Mouse (Mus musculus) neural tube, embryonic 14.5 days (tissue): ENCODE results near the gene Phf21a. TPM values are rescaled to one million over a fixed set of nuclear protein-coding genes. Genes with fewer than 3 reads are reported as not detected.

Experiments used
- ATAC-seq: fragments of 200-750 bp; cut with Nextera tagmentation; 2 replicates; pipeline ENCODE4 v1.8.0; 2017; ENCODE audit warnings: low read depth, mild to moderate bottlenecking, moderate TSS enrichment, moderate library complexity
- H3K27ac ChIP-seq: fragments of 300-500 bp; sonication (generic); 2 replicates; pipeline ENCODE4 v1.5.1; 2014; ENCODE audit warnings: low read depth, mild to moderate bottlenecking, control low read depth, low read length, moderate library complexity, mixed read lengths
- H3K27me3 ChIP-seq: fragments of 300-500 bp; sonication (generic); 2 replicates; pipeline ENCODE4 v1.6.1; 2014; ENCODE audit warnings: low read length; ENCODE audit not compliant: control insufficient read depth, insufficient read depth
- H3K36me3 ChIP-seq: fragments of 300-500 bp; sonication (generic); 2 replicates; pipeline ENCODE4 v1.6.1; 2014; ENCODE audit warnings: low read length, mixed read lengths; ENCODE audit not compliant: control insufficient read depth, insufficient read depth
- H3K4me1 ChIP-seq: fragments of 300-500 bp; sonication (generic); 2 replicates; pipeline ENCODE4 v1.6.1; 2014; ENCODE audit warnings: low read length; ENCODE audit not compliant: control insufficient read depth, insufficient read depth
- H3K4me2 ChIP-seq: fragments of 300-500 bp; sonication (generic); 2 replicates; pipeline ENCODE4 v1.6.1; 2014; ENCODE audit warnings: mild to moderate bottlenecking, low read depth, low read length, control low read depth
- H3K4me3 ChIP-seq: fragments of 300-500 bp; sonication (generic); 2 replicates; pipeline ENCODE4 v1.5.1; 2014; ENCODE audit warnings: low read depth, low read length, control low read depth, mixed read lengths
- H3K9ac ChIP-seq: fragments of 300-500 bp; sonication (generic); replicated peaks from 2 replicates; pipeline ENCODE4 v1.6.1; 2014; ENCODE audit warnings: low read depth, mild to moderate bottlenecking, control low read depth, low read length, mixed read lengths
- H3K9me3 ChIP-seq: fragments of 300-500 bp; sonication (generic); 2 replicates; pipeline ENCODE4 v1.6.1; 2016; ENCODE audit warnings: low read length; ENCODE audit not compliant: control insufficient read depth
- WGBS: fragments of 180-500 bp; shearing (Covaris S2); extraction: QIAGEN DNeasy Blood & Tissue Kit; methylation state at CpG from one replicate; pipeline ENCODE4 v1.1.7; 2014; 5-methylcytosine and 5-hydroxymethylcytosine counted together
- polyA plus RNA-seq: library from polyadenylated mRNA; unstranded; fragments of >200 nt; fragmentation: Nextera tagmentation; extraction: Ambion mirVana; gene quantifications from 2 replicates; pipeline ENCODE4 v1.2.1, GENCODE M21; 2014

Phf21a gene
- polyA plus RNA-seq, 1 experiment from 2014 or later = 39.9 TPM

DNA sequence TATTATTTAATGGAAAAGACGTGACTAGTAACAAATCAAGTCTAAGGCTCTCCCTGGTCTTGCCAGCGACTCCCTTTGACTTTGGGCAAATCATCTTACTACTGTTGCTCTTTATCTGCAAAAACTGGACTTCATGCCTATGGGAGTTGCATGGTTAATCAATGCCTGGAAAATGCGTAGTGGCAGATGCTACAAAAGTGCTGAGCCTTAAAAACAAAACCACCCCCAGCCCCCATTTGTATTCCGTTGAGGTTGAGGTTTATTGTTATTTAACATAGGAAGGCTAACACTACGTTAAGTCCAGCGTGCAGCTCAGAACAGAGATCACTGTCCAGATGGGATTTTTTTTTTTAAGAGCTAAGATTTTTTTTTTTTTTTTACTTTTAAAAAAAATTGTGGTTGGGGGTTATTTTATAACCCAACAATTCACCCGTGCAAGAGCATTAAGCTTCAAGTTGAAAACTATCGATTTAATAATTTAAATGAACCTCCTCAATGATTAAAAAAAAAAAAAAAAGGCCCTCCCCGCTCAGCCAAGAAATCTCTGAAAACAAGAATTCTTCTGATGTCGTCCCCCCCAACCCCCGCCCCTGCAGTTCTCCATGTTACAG lies 89.3 kb downstream of the Phf21a start:
- Histone ChIP-seq H3K4me1 (peaks cover 12% of the 10 kb centered on the region), H3K9ac (peak overlapping the region; percentile 89), H3K9me3 (no peaks in the 10 kb centered on the region), H3K27me3 (no peaks in the 10 kb centered on the region), H3K4me2 (peak overlapping the region; percentile 94), H3K36me3 (no peaks in the 10 kb centered on the region), H3K4me3 (peak overlapping the region; percentile 77), H3K27ac (peak overlapping the region; percentile 99)
- ATAC-seq = no peak
- 2% methylated on average over 11 of the region's 11 CpGs for WGBS

DNA sequence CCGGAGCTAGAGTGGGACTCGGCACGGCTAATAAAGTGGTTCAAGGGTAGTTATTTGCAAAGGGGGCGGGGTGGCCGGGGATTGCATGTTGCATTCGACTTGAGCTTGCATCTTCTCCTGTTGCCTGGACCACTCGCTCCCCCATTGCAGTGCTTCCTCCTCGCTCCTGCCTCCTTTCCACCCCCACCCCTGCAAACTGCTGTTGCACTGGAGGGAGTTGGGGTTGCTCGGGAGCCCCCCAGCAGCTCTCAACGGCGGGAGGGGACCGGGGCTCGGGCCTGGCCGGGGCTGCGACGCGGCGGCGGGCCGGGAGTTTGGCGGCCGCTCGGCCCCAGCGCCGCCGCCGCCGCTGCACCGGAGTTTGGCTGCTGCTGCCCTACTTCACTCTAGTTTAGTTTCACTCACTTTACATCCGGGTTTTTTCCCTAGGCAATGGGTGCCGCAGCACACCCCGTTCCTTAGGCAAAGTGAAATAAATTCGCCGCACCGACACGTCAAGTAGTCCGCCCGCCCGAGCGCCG lies 90.1 kb downstream of the Phf21a start:
- under 1% methylated on average over 39 of the region's 41 CpGs for WGBS
- Histone ChIP-seq H3K9me3 (no peaks in the 10 kb centered on the region), H3K4me1 (peaks cover 15% of the 10 kb centered on the region), H3K27me3 (no peaks in the 10 kb centered on the region), H3K4me2 (peak overlapping the region; percentile 94), H3K36me3 (no peaks in the 10 kb centered on the region), H3K9ac (peak overlapping the region; percentile 89), H3K27ac (peak overlapping the region; percentile 99), H3K4me3 (peak overlapping the region; percentile 77)
- ATAC-seq = peak; percentile 73

GRCm38 (mm10) chr2:92183613-92184076 lies 90.7 kb downstream of the Phf21a start:
- Histone ChIP-seq H3K4me3 (peak overlapping the region; percentile 77), H3K4me1 (peaks cover 17% of the 10 kb centered on the region), H3K27me3 (no peaks in the 10 kb centered on the region), H3K9ac (peak overlapping the region; percentile 89), H3K9me3 (no peaks in the 10 kb centered on the region), H3K4me2 (peak overlapping the region; percentile 94), H3K36me3 (no peaks in the 10 kb centered on the region), H3K27ac (peak overlapping the region; percentile 99)
- 0% methylated on average over 14 of the region's 40 CpGs for WGBS
- ATAC-seq = peak; percentile 80

DNA sequence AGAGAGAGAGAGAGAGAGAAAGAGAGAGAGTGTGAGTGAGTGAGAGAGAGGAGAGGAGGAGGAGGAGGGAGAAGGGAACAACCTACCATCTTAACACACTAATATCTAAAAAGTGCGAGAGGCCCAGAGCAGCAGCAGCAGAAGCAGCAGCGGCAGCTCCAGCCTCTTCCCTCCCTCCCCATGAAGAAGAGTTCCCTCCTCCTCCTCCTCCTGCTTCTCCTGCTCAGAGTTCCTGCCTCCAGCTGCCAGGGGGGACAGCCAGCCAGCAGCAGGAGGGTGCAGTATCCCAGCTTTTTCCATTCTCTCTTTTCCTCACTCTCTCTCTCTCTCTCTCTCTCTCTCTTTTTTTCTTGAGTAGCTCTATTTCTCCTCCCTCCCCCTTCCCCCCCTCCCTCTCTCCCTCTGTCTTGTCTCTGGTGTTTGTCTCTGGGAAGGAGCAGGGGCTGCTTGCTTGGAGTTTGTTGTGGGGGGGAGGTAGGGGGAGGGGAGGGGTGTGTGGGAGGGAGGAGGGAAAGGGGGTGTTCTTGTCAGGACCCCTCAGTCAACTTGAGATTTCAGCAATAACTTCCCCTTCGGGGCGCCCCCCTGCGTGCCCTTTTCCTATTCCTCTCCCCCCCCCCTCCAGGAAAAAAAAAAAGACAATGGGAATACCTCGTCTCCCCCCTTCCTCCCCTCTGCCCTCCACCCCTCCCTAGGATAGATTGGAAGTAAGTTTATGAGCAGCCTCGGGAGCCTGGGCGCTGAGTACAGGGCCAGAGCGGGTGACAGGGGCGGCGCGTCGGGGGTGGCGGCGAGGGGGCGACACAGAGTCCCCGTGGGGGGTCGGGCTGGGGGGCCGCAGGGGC lies 91.4 kb downstream of the Phf21a start:
- Histone ChIP-seq H3K4me2 (peak overlapping the region; percentile 94), H3K9ac (peak overlapping the region; percentile 89), H3K9me3 (no peaks in the 10 kb centered on the region), H3K4me1 (peaks cover 23% of the 10 kb centered on the region), H3K27ac (peak overlapping the region; percentile 99), H3K36me3 (no peaks in the 10 kb centered on the region), H3K27me3 (no peaks in the 10 kb centered on the region), H3K4me3 (peak overlapping the region; percentile 77)
- peak; percentile 56 for ATAC-seq
- WGBS = 3% methylated on average over 8 of the region's 19 CpGs

DNA sequence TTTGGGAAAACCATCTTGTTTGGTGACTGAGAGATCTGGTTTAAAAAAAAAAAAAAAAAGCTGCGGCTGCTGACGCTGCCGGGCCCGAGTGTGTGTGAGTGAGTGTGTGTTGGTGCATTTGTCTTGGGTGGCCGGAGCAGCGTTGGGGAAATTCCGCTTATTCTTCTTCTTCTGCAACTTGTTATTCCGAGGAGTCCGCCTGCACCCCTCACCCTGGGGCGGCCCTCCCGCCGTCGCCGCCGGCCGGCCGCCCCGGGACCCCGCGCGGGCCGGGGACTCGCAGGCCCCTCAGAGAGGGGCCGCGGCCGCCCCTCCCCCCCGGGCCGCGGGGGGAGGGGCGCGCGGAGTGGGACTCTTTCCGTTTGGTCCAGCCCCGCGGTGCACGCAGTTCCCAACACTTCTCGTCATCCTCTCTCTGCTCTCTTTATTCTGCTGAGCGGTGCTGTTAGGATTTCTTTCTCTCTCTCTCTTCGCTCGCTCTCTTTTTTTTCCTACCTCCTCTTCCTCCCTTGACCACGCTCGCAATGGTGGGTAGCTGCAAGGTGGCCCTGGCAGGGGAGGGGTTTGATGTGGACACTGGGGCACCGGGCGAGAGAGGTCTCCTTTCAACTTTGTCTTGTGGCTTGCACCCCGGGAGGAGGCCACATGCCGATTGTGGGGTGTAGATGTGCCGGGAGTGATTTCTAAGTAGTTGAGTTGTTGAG lies 92.3 kb downstream of the Phf21a start:
- peak overlapping the region; percentile 94 for H3K4me2 ChIP-seq
- H3K4me3 ChIP-seq = peak overlapping the region; percentile 77
- H3K4me1 ChIP-seq = peaks cover 27% of the 10 kb centered on the region
- H3K27ac ChIP-seq = peak overlapping the region; percentile 99
- no peaks in the 10 kb centered on the region for H3K36me3 ChIP-seq
- no peaks in the 10 kb centered on the region for H3K27me3 ChIP-seq
- H3K9me3 ChIP-seq = no peaks in the 10 kb centered on the region
- 0 out of 2 replicates have a peak, but pooled peaks have one; percentile 25 for ATAC-seq
- peak overlapping the region; percentile 89 for H3K9ac ChIP-seq
- 1% methylated on average over 35 of the region's 47 CpGs for WGBS

DNA sequence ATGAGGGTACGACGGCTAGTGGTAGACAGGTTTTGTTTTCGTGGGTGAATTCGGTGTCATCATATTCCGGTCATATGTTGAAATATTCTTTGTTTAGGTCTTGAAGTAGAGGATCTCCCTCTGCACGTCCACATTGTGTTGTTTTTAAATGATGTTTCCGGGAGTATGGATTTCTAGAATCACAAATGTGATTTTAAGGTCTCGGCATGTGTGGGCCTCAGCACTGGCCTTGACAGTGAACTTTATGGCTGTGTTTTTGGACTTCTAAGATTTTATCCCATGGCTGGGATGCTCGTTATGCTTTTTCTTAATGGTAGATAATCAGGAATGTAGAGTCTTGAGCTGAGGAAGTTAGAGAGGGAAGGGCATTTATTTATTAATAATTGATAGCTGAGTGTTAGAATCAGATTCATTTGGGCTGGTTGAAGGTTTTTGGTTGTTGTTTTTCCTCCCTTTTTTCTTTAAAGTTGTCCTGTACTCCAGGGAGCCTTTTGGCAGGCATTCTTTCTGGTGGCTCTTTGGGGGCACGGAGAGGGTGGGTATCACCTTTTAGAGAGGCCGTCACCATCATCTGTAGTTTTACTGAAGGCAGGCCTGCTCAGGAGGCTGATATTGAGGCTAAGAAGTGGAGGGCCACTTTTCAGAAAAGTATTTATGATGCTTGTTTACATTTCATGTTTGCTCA lies 93.0 kb downstream of the Phf21a start:
- no peaks in the 10 kb centered on the region for H3K27me3 ChIP-seq
- no peaks in the 10 kb centered on the region for H3K9me3 ChIP-seq
- peak overlapping the region; percentile 94 for H3K4me2 ChIP-seq
- H3K36me3 ChIP-seq = no peaks in the 10 kb centered on the region
- ATAC-seq = no peak
- WGBS = 5% methylated on average over 11 of the region's 11 CpGs
- peak overlapping the region; percentile 89 for H3K9ac ChIP-seq
- H3K4me1 ChIP-seq = peaks cover 27% of the 10 kb centered on the region
- peak overlapping the region; percentile 99 for H3K27ac ChIP-seq
- peak overlapping the region; percentile 77 for H3K4me3 ChIP-seq

- Histone ChIP-seq H3K4me1 (peaks cover 25% of the 10 kb centered on the region), H3K4me2 (peak overlapping the region; percentile 94), H3K27me3 (no peaks in the 10 kb centered on the region), H3K36me3 (no peaks in the 10 kb centered on the region), H3K4me3 (no peak overlapping the region), H3K27ac (no peak overlapping the region), H3K9me3 (no peaks in the 10 kb centered on the region), H3K9ac (no peak overlapping the region)
- ATAC-seq = no peak
- WGBS = 29% methylated on average over 6 of the region's 6 CpGs
Measured at GRCm38 (mm10) chr2:92187061-92187460, 94.1 kb downstream of the Phf21a start.

DNA sequence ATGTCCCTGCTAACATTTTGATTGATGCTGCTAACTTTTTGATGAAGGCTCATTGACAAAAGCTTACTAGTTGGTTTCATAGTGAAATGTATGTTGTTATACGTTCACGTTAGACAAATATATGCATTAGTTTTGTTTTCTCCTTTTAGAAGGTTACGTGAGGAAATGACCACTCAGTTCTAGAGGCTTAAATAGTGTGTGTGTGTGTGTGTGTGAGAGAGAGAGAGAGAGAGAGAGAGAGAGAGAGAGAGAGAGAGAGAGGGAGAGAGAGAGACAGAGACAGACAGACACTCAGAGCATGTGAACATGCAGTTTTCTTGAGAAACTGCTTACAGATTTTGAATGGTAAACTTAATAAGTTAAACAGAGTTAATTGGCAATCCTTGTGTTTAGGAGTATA lies 95.8 kb downstream of the Phf21a start:
- Histone ChIP-seq H3K9ac (no peak overlapping the region), H3K4me2 (peak overlapping the region; percentile 29), H3K27me3 (no peaks in the 10 kb centered on the region), H3K27ac (no peak overlapping the region), H3K9me3 (no peaks in the 10 kb centered on the region), H3K4me3 (no peak overlapping the region), H3K4me1 (peaks cover 24% of the 10 kb centered on the region), H3K36me3 (no peaks in the 10 kb centered on the region)
- 74% methylated on average over 3 of the region's 3 CpGs for WGBS
- no peak for ATAC-seq
